Mouse (Mus musculus): ENCODE measurements around the gene Cyp2d22.

The Cyp2d22 gene

GRCm38 (mm10) chr15:82347852-82348251 is 32.2 kb downstream of the Cyp2d22 start:
- in situ Hi-C loops (cut with MboI, MseI), result loop anchor here (10.0 to 25.0 kb wide), 4 partner anchors 203 to 1247 kb away; partner anchors contain the start of genes Srebf2 (in 1 of the 2) and Ttll12 (in 1 of the 2)

GRCm38 (mm10) chr15:82347303-82347676 is 32.8 kb downstream of the Cyp2d22 start:
- in situ Hi-C loops (cut with MboI, MseI), result loop anchor here (10.0 to 25.0 kb wide), 4 partner anchors 202 to 1248 kb away; partner anchors contain the start of genes Srebf2 (in 1 of the 2) and Ttll12 (in 1 of the 2)

DNA sequence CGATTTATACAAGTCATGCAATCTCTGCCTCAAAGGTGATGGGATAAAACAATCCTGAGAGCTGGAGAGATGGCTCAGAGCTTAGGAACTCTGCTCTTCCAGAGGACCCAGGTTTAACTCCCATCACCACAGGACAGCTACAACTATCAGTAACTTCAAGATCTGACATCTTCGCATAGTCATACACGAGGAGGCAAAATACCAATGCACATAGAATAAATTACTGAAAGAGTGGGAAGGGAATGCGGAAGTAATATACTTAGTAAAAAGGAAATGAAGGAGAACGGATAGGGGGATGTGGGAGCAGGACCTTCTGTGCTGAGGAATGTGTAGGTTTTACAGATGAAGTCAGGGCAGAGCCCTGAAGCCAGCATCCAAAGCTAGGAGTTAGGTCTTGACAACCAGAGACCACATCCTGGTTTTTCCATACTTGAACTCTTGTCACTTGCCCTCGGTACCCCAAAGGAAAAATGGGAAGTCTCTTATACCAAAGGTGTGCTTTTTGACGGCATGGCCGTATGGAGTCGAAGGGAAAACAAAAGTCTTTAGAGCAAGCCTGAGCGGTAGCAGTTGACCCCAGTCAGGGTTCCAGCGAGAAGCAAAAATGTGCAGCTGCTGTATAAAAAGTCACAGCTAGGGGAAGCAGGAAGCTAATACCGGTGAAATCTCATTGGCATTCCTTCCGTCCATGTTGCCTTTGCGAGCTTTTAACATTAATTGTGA is 33.3 kb downstream of the Cyp2d22 start:
- in situ Hi-C loops (cut with MboI, MseI), result loop anchor here (10.0 to 25.0 kb wide), 4 partner anchors 202 to 1248 kb away; partner anchors contain the start of genes Srebf2 (in 1 of the 2) and Ttll12 (in 1 of the 2)

- in situ Hi-C loops (cut with MboI, MseI), result loop anchor here (10.0 to 25.0 kb wide), 4 partner anchors 201 to 1249 kb away; partner anchors contain the start of genes Srebf2 (in 1 of the 2) and Ttll12 (in 1 of the 2)
These were observed 34.1 kb downstream of the Cyp2d22 start for GRCm38 (mm10) chr15:82345820-82346470.

DNA sequence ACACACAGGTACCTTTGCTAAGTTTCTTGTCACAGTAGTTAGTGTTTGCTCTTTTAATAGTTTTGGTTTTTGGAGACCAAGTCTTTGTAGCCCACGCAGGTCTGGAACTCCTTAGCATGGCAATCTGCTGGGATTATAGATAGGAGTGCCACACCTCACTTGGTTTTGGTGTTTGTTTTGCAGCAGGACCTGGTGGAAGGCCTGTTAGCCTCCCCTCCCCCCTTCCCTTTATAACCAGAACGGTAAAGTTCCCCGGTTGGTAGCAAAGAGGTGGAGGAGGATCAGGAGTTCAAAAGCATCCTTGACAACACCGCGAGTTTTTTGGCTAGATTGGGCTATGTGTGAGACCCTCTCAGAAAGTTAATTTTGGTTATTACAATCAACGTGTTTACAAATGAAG is 35.1 kb downstream of the Cyp2d22 start:
- in situ Hi-C loops (cut with MboI, MseI), result loop anchor here (10.0 to 25.0 kb wide), 4 partner anchors 200 to 1250 kb away; partner anchors contain the start of genes Srebf2 (in 1 of the 2) and Ttll12 (in 1 of the 2)

DNA sequence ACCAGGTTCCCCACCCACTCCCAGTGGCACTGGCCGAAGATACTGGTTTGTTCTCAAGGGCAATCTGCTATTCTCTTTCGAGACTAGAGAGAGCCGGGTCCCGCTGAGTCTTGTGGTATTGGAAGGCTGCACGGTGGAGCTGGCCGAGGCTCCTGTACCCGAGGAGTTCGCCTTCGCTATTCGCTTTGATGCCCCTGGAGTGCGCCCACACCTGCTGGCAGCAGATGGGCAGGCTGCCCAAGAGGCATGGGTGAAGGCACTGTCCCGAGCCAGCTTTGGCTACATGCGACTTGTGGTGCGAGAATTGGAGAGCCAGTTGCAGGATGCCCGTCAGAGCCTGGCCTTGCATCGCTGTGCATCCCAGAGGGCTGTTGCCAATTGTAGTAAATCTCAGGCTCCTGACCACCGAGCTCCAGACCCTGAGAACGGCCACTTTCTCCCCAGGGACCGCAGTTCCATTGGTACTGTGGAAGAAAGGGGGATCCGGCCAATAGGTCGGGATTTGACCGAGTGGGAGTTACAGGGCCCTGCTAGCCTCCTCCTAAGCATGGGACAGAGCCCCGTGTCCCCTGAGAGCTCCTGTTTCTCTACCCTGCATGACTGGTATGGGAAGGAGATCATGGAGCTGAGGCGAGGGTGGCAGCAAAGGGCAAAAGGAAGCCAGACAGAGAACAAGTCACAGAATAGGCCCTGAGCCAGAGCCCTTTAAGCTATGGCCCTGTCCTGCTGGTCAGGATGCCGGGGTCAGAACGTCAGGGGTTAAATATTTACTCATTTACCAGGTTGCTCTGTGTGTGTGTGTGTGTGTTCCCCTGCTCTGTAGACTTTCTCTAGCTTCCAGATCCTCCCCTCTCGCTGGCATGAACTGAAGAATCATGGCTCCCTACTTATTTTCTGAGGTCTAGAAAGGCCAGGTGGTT is 36.4 kb downstream of the Cyp2d22 start:
- in situ Hi-C loops (cut with MboI, MseI), result loop anchor here (10.0 to 25.0 kb wide), 4 partner anchors 199 to 1251 kb away; partner anchors contain the start of genes Srebf2 (in 1 of the 2) and Ttll12 (in 1 of the 2)

GRCm38 (mm10) chr15:82342543-82342935 is 37.5 kb downstream of the Cyp2d22 start:
- in situ Hi-C loops (cut with MboI, MseI), result loop anchor here (10.0 to 25.0 kb wide), 4 partner anchors 198 to 1252 kb away; partner anchors contain the start of genes Srebf2 (in 1 of the 2) and Ttll12 (in 1 of the 2)

GRCm38 (mm10) chr15:82341675-82342542 is 38.2 kb downstream of the Cyp2d22 start:
- in situ Hi-C loops (cut with MboI, MseI), result loop anchor here (10.0 to 25.0 kb wide), 4 partner anchors 197 to 1253 kb away; partner anchors contain the start of genes Srebf2 (in 1 of the 2) and Ttll12 (in 1 of the 2)

DNA sequence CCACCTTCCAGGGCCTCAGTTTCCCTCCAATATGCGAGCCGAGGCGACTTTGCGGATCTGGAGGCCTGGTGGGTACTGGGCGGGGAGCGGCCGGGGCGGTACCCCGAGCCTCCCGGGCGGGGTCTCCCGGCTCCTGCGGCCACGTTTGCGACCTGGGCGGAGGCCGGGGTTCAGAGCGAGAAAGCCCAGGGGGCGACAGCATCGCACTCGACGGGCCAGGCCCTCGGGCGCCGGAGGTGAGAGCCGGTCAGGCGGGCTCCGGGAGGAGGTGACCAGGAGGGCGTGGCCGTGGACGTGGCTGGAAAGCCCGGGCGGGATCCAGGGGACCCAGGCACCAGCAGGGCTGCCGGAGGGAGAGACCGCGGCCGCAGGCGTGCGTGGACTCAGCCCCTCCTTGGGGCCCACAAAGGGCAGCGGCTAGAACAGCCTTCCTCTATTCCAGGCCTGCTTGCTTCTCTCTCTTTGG is 39.0 kb downstream of the Cyp2d22 start:
- in situ Hi-C loops (cut with MboI, MseI), result loop anchor here (10.0 to 25.0 kb wide), 4 partner anchors 196 to 1254 kb away; partner anchors contain the start of genes Srebf2 (in 1 of the 2) and Ttll12 (in 1 of the 2)

DNA sequence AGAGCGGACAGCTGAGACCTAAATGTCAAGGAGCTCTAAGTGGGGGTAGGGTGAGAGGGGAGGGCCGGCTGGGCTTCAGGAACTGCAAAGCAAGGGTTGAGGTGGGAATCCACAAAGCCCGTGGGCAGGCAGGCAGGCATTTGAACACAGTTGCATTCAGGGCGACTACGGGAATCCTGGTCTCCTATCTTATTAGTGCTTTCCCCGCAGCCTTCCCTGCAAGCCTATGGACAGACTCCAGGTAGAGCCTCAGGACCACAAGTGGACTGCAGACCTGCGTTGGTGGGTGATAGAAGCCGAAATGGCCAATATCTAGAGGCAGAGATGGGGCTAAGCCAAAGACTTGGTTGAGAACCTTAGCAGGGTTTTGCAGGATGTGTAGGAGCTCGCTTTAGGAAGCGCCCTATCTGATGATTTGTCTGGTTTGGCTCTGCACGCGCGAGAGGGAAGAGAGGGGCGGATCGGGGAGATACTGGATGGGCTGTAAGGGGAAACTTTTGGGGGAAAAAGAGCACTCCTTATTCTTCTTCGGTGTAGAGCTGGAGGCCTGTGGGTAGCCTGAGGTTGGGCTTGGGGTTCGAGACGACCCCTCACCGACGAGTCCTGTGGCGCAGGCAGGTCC is 39.5 kb downstream of the Cyp2d22 start:
- in situ Hi-C loops (cut with MboI, MseI), result loop anchor here (10.0 to 25.0 kb wide), 4 partner anchors 196 to 1254 kb away; partner anchors contain the start of genes Srebf2 (in 1 of the 2) and Ttll12 (in 1 of the 2)

DNA sequence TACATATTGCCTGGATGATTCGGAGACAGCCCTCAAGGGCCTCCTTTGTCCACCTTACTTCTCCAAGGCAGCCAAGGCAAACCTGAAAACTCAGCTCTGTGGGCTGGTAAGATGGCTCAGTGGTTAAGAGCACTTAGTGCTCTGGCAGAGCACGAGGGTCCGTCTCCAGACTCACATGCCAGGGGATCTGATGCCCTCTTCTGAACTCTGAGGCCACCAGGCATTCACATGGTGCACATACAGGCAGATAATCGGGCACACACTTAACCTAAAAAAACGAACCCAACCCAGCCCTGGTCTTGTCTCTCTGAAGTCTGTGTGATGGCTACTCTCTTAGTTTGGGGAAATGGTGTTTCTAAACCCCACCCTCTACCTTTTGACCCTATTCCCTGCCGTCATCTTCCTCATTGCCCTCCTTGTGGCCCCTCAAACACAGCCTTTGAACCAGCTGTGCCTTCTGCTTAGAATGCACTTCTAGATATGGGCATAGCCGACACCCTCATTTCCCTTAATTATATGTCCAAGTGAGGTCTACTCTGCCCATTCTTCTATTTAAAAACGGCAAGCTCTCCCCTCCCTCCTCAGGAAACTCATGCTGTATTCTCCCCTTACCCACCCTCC is 40.3 kb downstream of the Cyp2d22 start:
- in situ Hi-C loops (cut with MboI, MseI), result loop anchor here (10.0 to 25.0 kb wide), 4 partner anchors 195 to 1255 kb away; partner anchors contain the start of genes Srebf2 (in 1 of the 2) and Ttll12 (in 1 of the 2)

DNA sequence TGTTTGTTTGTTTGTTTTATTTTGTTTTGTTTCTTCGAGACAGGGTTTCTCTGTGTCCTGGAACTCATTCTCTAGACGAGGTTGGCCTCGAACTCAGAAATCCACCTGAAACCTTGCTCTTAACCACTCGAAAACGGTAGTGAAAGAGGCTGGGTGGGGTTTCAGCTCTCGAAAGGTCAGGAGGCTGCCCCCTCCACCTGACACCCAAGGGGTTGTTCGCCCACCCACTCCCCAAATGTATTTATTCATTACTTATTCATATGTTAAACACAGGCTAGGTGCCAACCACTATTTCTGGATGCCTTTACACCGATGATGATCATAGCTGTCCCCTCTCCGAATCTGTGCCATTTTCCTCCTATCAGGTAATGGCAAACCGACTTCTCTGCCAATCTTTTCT is 40.9 kb downstream of the Cyp2d22 start:
- in situ Hi-C loops (cut with MboI, MseI), result loop anchor here in 1 of 2 experiments (25.0 kb wide), 1 partner anchor 802 kb away; no protein-coding TSS in a partner anchor

GRCm38 (mm10) chr15:82338593-82339112 is 41.4 kb downstream of the Cyp2d22 start, which contains the start of the genes Naga, Pheta2 and Smdt1:
Gene Naga (minus strand): TSS chr15:82338925.
Gene Pheta2 (plus strand): TSS chr15:82338942.
Gene Smdt1 (plus strand): TSS chr15:82338959.
- in situ Hi-C loops (cut with MboI, MseI), result loop anchor here in 1 of 2 experiments (25.0 kb wide), 1 partner anchor 801 kb away; no protein-coding TSS in a partner anchor

GRCm38 (mm10) chr15:82337875-82338274 is 42.2 kb downstream of the Cyp2d22 start:
- in situ Hi-C loops (cut with MboI, MseI), result loop anchor here in 1 of 2 experiments (25.0 kb wide), 1 partner anchor 801 kb away; no protein-coding TSS in a partner anchor

- in situ Hi-C loops (cut with MboI, MseI), result loop anchor here in 1 of 2 experiments (25.0 kb wide), 1 partner anchor 799 kb away; no protein-coding TSS in a partner anchor
These were observed 43.4 kb downstream of the Cyp2d22 start for GRCm38 (mm10) chr15:82336629-82337028.

- in situ Hi-C loops (cut with MboI, MseI), result loop anchor here in 1 of 2 experiments (25.0 kb wide), 1 partner anchor 798 kb away; no protein-coding TSS in a partner anchor
These were observed 44.9 kb downstream of the Cyp2d22 start for GRCm38 (mm10) chr15:82335194-82335593.

GRCm38 (mm10) chr15:82325382-82325781 is 54.7 kb downstream of the Cyp2d22 start:
- in situ Hi-C loops (cut with MboI, MseI), result loop anchor here in 1 of 2 experiments (25.0 kb wide), 1 partner anchor 788 kb away; no protein-coding TSS in a partner anchor

Measured in T-helper 17 cell (primary cell).